Comparison of ENCODE assay signal across 8 mouse cellular contexts in the genomic region with DNA sequence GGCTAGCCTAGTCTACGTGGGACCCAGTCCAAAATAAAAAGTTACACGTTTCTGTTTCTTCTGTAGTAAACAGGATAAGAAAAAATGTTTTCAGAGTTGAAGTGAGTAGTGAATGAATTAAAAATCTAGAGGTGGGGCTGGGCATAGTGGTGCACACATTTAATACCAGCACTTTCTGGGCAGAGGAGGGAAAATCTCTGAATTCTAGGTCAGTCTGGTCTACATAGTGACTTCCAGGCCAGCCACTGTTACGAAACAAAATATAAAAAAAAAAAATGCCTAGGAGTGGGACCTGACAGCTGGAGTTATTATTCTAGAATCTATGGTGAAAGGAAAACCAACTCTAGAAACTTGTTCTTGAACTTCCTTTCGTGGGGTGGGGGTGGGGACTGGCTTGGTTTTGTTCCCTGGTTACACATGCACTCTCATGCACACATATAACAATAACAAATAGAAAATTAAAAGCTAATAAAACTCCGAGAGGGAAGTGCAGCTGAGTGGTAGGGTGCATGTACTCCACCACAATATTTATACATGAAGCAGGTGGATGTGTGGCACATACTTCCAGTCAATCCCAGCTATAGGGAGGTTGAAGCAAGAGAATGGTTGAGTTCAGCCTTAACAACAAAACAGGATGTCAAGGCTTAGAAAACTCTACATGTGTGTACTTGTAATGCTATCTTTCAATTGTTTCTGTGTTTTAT. TPM values are rescaled to one million over a fixed set of nuclear protein-coding genes. Genes with fewer than 3 reads are reported as not detected.
DNase-seq lines count a peak whose midpoint lies in the region; ATAC-seq and TF ChIP-seq lines count a peak whose summit lies in the region.

No protein-coding gene starts in this region.

- H3K36me3 ChIP-seq in lung, postnatal 0 days (ENCODE audit: insufficient read depth, low read length): no peaks in the 10 kb centered on the region
- peaks cover 15% of the 10 kb centered on the region; the same call in 1 of the 2 replicates for H3K36me3 ChIP-seq in forebrain, embryonic 14.5 days (ENCODE audit: control insufficient read depth, insufficient read depth, low read length)
- peaks cover 18% of the 10 kb centered on the region; the same call in 1 of the 2 replicates for H3K36me3 ChIP-seq in limb, embryonic 12.5 days

- H3K9ac ChIP-seq in lung, postnatal 0 days (replicated peaks; ENCODE audit: low read depth): no peak overlapping the region
- no peak overlapping the region; the same call in 1 of the 2 replicates for H3K9ac ChIP-seq in forebrain, embryonic 14.5 days (ENCODE audit: low read length)
- H3K9ac ChIP-seq in limb, embryonic 12.5 days (replicated peaks): no peak overlapping the region

- no peaks in the 10 kb centered on the region for H3K27me3 ChIP-seq in lung, postnatal 0 days (replicated peaks; ENCODE audit: insufficient read depth, low read length)
- no peaks in the 10 kb centered on the region for H3K27me3 ChIP-seq in forebrain, embryonic 14.5 days (replicated peaks; ENCODE audit: control insufficient read depth, insufficient read depth, low read length)
- H3K27me3 ChIP-seq in limb, embryonic 12.5 days: no peaks in the 10 kb centered on the region

- no peak for TF ChIP-seq EP300 in lung, postnatal 0 days (IDR thresholded peaks at IDR 0.05)

- peak; percentile 9 for ATAC-seq in lung, postnatal 0 days
- ATAC-seq in forebrain, embryonic 14.5 days: no peak
- no peak for ATAC-seq in limb, embryonic 12.5 days (ENCODE audit: insufficient number of reproducible peaks, insufficient read depth, low FRiP score, low TSS enrichment, low read depth)

- H3K9me3 ChIP-seq in lung, postnatal 0 days (ENCODE audit: low read length): no peaks in the 10 kb centered on the region
- H3K9me3 ChIP-seq in forebrain, embryonic 14.5 days (replicated peaks; ENCODE audit: control insufficient read depth, low read length): no peaks in the 10 kb centered on the region
- no peaks in the 10 kb centered on the region for H3K9me3 ChIP-seq in limb, embryonic 12.5 days

- H3K4me3 ChIP-seq in lung, postnatal 0 days (ENCODE audit: low read depth, low read length): peak overlapping the region; percentile 84; the same call in 1 of the 2 replicates
- peak overlapping the region; percentile 89 for H3K4me3 ChIP-seq in forebrain, embryonic 14.5 days (ENCODE audit: low read depth, low read length)
- peak overlapping the region; percentile 89 for H3K4me3 ChIP-seq in limb, embryonic 12.5 days (replicated peaks)
- peak overlapping the region; percentile 89 for H3K4me3 ChIP-seq in olfactory bulb, adult 2 months (ENCODE audit: insufficient read depth, low read depth, low read length)

- peak overlapping the region; percentile 80 for H3K4me2 ChIP-seq in lung, postnatal 0 days (replicated peaks; ENCODE audit: low read depth, low read length)
- H3K4me2 ChIP-seq in forebrain, embryonic 14.5 days (ENCODE audit: low read length): peak overlapping the region; percentile 79
- H3K4me2 ChIP-seq in limb, embryonic 12.5 days: peak overlapping the region; percentile 74

- WGBS in lung, postnatal 0 days: 33% methylated on average over 5 of the region's 5 CpGs
- 53% methylated on average over 5 of the region's 5 CpGs for WGBS in forebrain, embryonic 14.5 days
- WGBS in limb, embryonic 12.5 days: 54% methylated on average over 5 of the region's 5 CpGs
- WGBS in olfactory bulb, adult 2 months: 50% methylated on average over 5 of the region's 5 CpGs

- peak; percentile 41 for DNase-seq in lung, postnatal 0 days (ENCODE audit: low spot score)
- no peak for DNase-seq in lung, adult 18-20 months
- DNase-seq in forebrain, embryonic 14.5 days (ENCODE audit: low spot score): no peak
- no peak for DNase-seq in ovary, postnatal 36 days (ENCODE audit: low spot score)
- DNase-seq in adrenal gland, postnatal 4 days (ENCODE audit: low spot score in 2 of 2): no peak
- no peak for DNase-seq in spleen, adult 18-20 months

- H3K4me1 ChIP-seq in lung, postnatal 0 days (ENCODE audit: insufficient read depth, low read depth, low read length): peaks cover 5% of the 10 kb centered on the region; the same call in 1 of the 2 replicates
- H3K4me1 ChIP-seq in forebrain, embryonic 14.5 days (ENCODE audit: control insufficient read depth, insufficient read depth, low read length): peaks cover 8% of the 10 kb centered on the region; the same call in 1 of the 2 replicates
- H3K4me1 ChIP-seq in limb, embryonic 12.5 days (replicated peaks): peaks cover 20% of the 10 kb centered on the region
- no peaks in the 10 kb centered on the region for H3K4me1 ChIP-seq in olfactory bulb, adult 2 months (ENCODE audit: control insufficient read depth, insufficient read depth, low read length)

- TF ChIP-seq CTCF in lung, postnatal 0 days (IDR thresholded peaks at IDR 0.05): no peak
- TF ChIP-seq CTCF in olfactory bulb, adult 2 months (IDR thresholded peaks at IDR 0.05; ENCODE audit: insufficient read depth, low read depth, low read length): no peak

- no peak for TF ChIP-seq POLR2A in olfactory bulb, adult 2 months (IDR thresholded peaks at IDR 0.05; ENCODE audit: insufficient read depth, low read depth, low read length)

- peak overlapping the region; percentile 34 for H3K27ac ChIP-seq in lung, postnatal 0 days (ENCODE audit: low read length)
- no peak overlapping the region for H3K27ac ChIP-seq in forebrain, embryonic 14.5 days (ENCODE audit: low read depth, low read length)
- H3K27ac ChIP-seq in limb, embryonic 12.5 days: peak overlapping the region; percentile 89; the same call in 1 of the 2 replicates
- no peak overlapping the region for H3K27ac ChIP-seq in olfactory bulb, adult 2 months (ENCODE audit: insufficient read depth, low read depth, low read length)

RNA-seq across cellular contexts. Expression of a gene that starts 0.6 kb away (rescaled TPM):
- polyA plus RNA-seq in lung, postnatal 0 days (2015; fragmentation: Nextera tagmentation; extraction: Ambion mirVana): 13.4 and 13.9 TPM in 2 replicates
- polyA plus RNA-seq in forebrain, embryonic 14.5 days (2014; fragmentation: Nextera tagmentation; extraction: Ambion mirVana): 13.1 and 14.8 TPM in 2 replicates
- polyA plus RNA-seq in limb, embryonic 12.5 days (2016; fragmentation: Nextera tagmentation; extraction: Ambion mirVana): 30.1 and 33.0 TPM in 2 replicates
- not detected in 2 replicates for polyA plus RNA-seq in olfactory bulb, adult 2 months (2012; ENCODE audit: insufficient read depth, insufficient read length, low replicate concordance, missing spikeins)
- 10 to 100 TPM; 24.2 to 25.0 TPM for total RNA-seq in adrenal gland, postnatal 4 days (2021)

RNA-seq across cellular contexts. Expression of a gene that starts 22.2 kb away (rescaled TPM):
- polyA plus RNA-seq in lung, postnatal 0 days (2015; fragmentation: Nextera tagmentation; extraction: Ambion mirVana): 211 and 242 TPM in 2 replicates
- polyA plus RNA-seq in forebrain, embryonic 14.5 days (2014; fragmentation: Nextera tagmentation; extraction: Ambion mirVana): 124 and 145 TPM in 2 replicates
- 127 and 136 TPM in 2 replicates for polyA plus RNA-seq in limb, embryonic 12.5 days (2016; fragmentation: Nextera tagmentation; extraction: Ambion mirVana)
- polyA plus RNA-seq in olfactory bulb, adult 2 months (2012; ENCODE audit: insufficient read depth, insufficient read length, low replicate concordance, missing spikeins): not detected in 2 replicates
- total RNA-seq in adrenal gland, postnatal 4 days (2021): 100 to 1,000 TPM; 129 to 137 TPM

RNA-seq across cellular contexts. Expression of a gene that starts 26.9 kb away (rescaled TPM):
- polyA plus RNA-seq in lung, postnatal 0 days (2015; fragmentation: Nextera tagmentation; extraction: Ambion mirVana): 0.15 TPM in 1 of 2 replicates, not detected in the other
- not detected in 2 replicates for polyA plus RNA-seq in forebrain, embryonic 14.5 days (2014; fragmentation: Nextera tagmentation; extraction: Ambion mirVana)
- not detected in 2 replicates for polyA plus RNA-seq in limb, embryonic 12.5 days (2016; fragmentation: Nextera tagmentation; extraction: Ambion mirVana)
- not detected in 2 replicates for polyA plus RNA-seq in olfactory bulb, adult 2 months (2012; ENCODE audit: insufficient read depth, insufficient read length, low replicate concordance, missing spikeins)
- total RNA-seq in adrenal gland, postnatal 4 days (2021): not detected

Comparison
In these comparisons a context has a peak if more than half of its experiments do, and no peak if none do; other contexts are left out.
1. H3K27ac ChIP-seq: peak in lung, postnatal 0 days (single experiment) and limb, embryonic 12.5 days (single experiment); none in forebrain, embryonic 14.5 days (single experiment) and olfactory bulb, adult 2 months (single experiment).
2. RNA of a gene that starts 0.6 kb away (polyA plus RNA-seq): 30.1 to 33.0 TPM in limb, embryonic 12.5 days, 13.4 to 13.9 TPM in lung, postnatal 0 days and 13.1 to 14.8 TPM in forebrain, embryonic 14.5 days; not detected in olfactory bulb, adult 2 months; every median in the first group is over 10 times any median in the second.
3. Peak in every context shown above with its lines, with median percentiles within 50 percentile points of each other: H3K4me2 ChIP-seq and H3K4me3 ChIP-seq.